Mouse (Mus musculus) heart, adult 2 months (tissue): ENCODE measurements around the gene Crhr2.

Source experiments
- CTCF ChIP-seq: fragments of 200-600 bp; IDR thresholded peaks from 2 replicates; pipeline ENCODE4 v1.8.1; 2022; ENCODE audit warnings: antibody characterized with exemption, mild to moderate bottlenecking, moderate library complexity
- EP300 ChIP-seq: fragments of 200-500 bp; IDR thresholded peaks from 2 replicates; pipeline ENCODE4 v1.6.1; 2011; ENCODE audit warnings: low read depth, low read length, control low read depth; ENCODE audit not compliant: insufficient read depth
- POLR2A ChIP-seq: fragments of 200-500 bp; IDR thresholded peaks from 2 replicates; pipeline ENCODE4 v1.6.1; 2011; ENCODE audit warnings: mild to moderate bottlenecking, low read depth, low read length, control low read depth; ENCODE audit not compliant: insufficient read depth

DNA sequence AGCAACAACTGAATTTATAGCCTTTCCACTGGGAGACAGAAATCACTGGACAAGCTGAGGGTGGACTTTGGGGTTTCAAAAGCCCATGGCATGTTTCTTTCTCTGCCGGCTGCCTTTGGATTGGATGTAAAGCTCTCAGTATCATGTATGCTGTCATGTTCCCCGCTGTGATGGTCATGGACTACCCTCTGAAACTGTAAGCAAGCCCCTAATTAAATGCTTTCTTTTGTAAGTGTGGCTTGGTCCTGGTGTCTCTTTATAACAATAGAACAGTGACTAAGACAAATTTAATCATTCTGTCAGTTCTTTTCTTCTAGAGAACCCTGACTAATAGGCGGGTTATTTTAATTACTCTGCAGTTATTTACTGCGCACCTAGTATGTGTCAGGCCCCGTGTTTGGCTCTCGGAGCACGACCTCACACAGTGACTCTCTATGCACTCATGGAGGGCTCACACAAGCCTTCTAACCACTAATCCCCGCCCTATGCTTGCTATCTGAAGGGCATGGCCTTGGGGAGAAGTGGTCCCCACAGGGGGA, 30.3 kb upstream of the Crhr2 start:
- TF ChIP-seq CTCF = no peak
- no peak for TF ChIP-seq POLR2A
- no peak for TF ChIP-seq EP300
